Mouse (Mus musculus): ENCODE measurements around the gene Psmd14. TPM values are rescaled to one million over a fixed set of nuclear protein-coding genes. Genes with fewer than 3 reads are reported as not detected.

The Psmd14 gene
- polyA plus RNA-seq, 1 experiment from 2014 or later = 215 TPM

DNA sequence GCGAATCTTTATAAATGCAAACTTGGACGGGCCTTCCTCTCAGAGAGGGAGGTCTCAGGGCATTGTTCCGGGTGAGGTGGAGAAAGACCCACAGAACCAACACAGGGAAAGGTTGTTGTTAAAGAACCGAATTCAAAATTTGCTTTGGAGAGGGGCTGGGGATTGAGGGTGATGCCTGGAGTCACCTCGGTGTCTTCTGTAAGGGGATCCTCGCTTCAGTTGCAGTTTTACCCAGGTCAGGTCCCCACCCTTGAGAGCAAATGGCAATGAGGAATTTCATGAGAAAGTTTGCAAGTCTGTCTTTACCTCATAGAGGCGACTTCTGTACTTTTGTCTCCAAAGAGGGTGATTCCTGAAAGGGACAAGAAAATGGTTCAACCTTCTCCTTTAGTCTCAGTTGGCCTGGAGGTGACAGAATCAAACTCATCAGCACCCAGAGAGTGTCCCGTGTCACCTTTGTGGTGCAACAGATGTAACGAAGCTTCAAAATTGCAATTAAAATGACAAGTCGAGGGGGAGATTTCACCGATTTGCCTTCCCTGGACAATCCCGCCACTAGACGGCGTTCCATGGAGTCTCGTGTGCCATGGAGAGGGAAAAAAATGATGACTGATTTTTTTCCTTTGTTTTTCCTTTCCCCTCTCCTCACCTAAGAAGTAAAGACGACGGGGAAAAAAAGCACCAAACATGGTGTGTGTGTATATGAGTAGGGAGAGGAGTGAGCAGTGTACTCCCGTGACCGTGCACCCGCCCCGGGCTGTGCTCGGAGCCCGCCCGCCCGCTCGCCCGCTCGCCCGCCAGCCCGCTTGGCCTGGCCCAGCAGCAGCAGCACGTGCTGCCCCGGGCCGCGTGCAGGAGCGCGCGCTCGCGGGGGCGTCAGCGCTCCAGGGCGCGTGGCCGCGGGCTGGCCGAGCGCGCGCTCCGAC, 103.3 kb downstream of the Psmd14 start:
- peaks cover 58% of the 10 kb centered on the region for H3K27me3 ChIP-seq (ENCODE audit: control insufficient read depth, insufficient read depth, low read length)
- H3K9ac ChIP-seq = peak overlapping the region; percentile 73
- ATAC-seq (ENCODE audit: low FRiP score) = peak; percentile 84
- H3K27ac ChIP-seq = 0 out of 2 replicates have a peak overlapping the region, but pooled peaks have one; percentile 84
- peak overlapping the region; percentile 43 for H3K4me3 ChIP-seq (replicated peaks; ENCODE audit: low read length)
- no peaks in the 10 kb centered on the region for H3K36me3 ChIP-seq (replicated peaks; ENCODE audit: control insufficient read depth, insufficient read depth)
- peak; percentile 77 for DNase-seq (ENCODE audit: low spot score)
- 1% methylated on average over 48 of the region's 50 CpGs for WGBS
- H3K9me3 ChIP-seq (ENCODE audit: control insufficient read depth, low read length) = 0 out of 2 replicates have a peak, but pooled peaks cover 7% of the 10 kb centered on the region
- peaks cover 14% of the 10 kb centered on the region; the same call in 1 of the 2 replicates for H3K4me1 ChIP-seq (replicated peaks; ENCODE audit: control insufficient read depth, insufficient read depth, low read length)
- peak overlapping the region; percentile 77 for H3K4me2 ChIP-seq (replicated peaks)

DNA sequence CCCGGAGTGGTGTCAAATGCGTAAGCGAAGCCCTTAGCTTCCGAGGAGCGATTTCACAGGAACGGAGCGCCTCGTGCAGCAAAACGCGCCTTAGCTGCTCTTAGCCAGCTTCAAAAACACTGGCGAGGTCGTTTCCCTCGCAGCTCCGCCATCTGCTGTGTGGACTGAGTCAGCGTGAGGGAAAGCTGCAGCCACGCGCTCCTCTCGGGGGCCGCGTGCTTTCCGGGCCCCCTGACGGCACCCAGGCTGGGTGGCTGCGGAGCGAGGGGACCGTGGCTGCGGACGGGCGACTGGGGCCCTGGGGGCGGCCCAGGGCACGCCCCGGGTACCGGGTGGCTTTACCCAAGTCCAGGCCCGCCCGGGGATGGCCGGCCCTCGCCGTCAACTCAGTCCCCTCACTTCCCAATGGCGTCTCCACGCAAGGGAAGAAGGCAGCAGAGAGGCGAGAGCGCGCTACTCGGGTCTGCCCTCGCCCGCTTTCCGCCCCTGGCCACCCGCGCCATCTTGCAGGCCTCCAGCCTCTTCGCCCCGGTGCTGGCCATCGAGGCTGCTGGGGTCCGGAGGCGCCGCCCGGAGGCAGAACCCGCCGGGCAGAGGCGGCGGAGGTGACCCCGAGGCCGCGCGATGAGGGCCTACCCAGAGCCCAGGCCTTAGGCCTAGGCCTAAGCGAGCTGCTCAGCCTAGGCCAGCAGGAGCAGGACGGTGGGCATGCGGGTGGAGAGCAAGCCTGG, 104.3 kb downstream of the Psmd14 start:
- WGBS = 4% methylated on average over 61 of the region's 66 CpGs
- no peaks in the 10 kb centered on the region for H3K36me3 ChIP-seq (replicated peaks; ENCODE audit: control insufficient read depth, insufficient read depth)
- DNase-seq (ENCODE audit: low spot score) (peak; percentile 68), ATAC-seq (ENCODE audit: low FRiP score) (peak; percentile 80)
- H3K4me1 ChIP-seq (replicated peaks; ENCODE audit: control insufficient read depth, insufficient read depth, low read length) = peaks cover 14% of the 10 kb centered on the region; the same call in 1 of the 2 replicates
- H3K27me3 ChIP-seq (ENCODE audit: control insufficient read depth, insufficient read depth, low read length) = peaks cover 54% of the 10 kb centered on the region
- peak overlapping the region; percentile 73 for H3K9ac ChIP-seq
- peak overlapping the region; percentile 77 for H3K4me2 ChIP-seq (replicated peaks)
- H3K9me3 ChIP-seq (ENCODE audit: control insufficient read depth, low read length) = no peaks in the 10 kb centered on the region
- H3K4me3 ChIP-seq (replicated peaks; ENCODE audit: low read length) = peak overlapping the region; percentile 43
- peak overlapping the region; percentile 84 for H3K27ac ChIP-seq

DNA sequence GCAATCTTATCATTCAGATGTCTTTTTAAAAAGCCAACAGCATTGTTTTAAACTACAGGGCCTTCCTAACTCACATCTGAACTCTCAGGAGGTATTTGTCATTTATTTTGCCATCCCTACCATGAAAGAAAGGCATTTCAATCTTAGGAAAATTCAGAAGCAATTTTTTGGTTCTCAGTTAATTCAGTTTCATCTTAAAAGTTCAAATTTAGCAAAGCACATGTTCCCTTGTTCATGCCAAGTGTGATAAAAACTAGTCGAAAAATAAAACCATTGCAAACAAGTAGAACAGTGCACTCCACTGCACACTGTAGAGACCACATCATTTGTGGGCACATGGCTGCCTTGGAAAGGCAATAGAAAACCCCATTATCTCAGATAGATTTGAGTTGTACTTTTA, 106.7 kb downstream of the Psmd14 start:
- DNase-seq (ENCODE audit: low spot score) = no peak
- peaks cover 31% of the 10 kb centered on the region for H3K27me3 ChIP-seq (ENCODE audit: control insufficient read depth, insufficient read depth, low read length)
- no peaks in the 10 kb centered on the region for H3K36me3 ChIP-seq (replicated peaks; ENCODE audit: control insufficient read depth, insufficient read depth)
- no peak overlapping the region for H3K9ac ChIP-seq
- 0 out of 2 replicates have a peak, but pooled peaks cover 4% of the 10 kb centered on the region for H3K4me1 ChIP-seq (replicated peaks; ENCODE audit: control insufficient read depth, insufficient read depth, low read length)
- no peak for ATAC-seq (ENCODE audit: low FRiP score)
- no peaks in the 10 kb centered on the region for H3K9me3 ChIP-seq (ENCODE audit: control insufficient read depth, low read length)
- no peak overlapping the region for H3K4me2 ChIP-seq (replicated peaks)
- 83% methylated on average over 1 of the region's 1 CpGs for WGBS
- no peak overlapping the region for H3K4me3 ChIP-seq (replicated peaks; ENCODE audit: low read length)
- no peak overlapping the region for H3K27ac ChIP-seq

DNA sequence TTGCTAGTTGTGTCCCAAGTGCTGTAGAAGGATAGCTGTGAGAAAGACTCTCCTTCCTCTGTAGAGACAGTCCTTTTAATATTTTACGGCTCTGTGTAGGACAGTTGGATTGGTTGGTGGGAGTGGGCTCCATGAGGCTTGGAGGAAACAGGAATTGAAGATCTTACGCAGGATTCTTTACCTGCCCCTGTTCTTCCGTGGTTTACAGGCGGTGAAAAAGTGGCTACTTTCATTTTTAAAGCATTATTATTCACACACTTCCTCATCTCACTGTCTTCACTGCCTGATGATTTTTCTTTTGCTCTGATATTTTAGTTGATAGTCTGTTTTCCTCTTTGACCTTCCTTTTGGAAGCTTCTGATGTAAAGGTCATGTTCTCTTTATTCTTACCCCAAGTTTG, 108.7 kb downstream of the Psmd14 start:
- no peak overlapping the region for H3K4me2 ChIP-seq (replicated peaks)
- DNase-seq (ENCODE audit: low spot score) (no peak), ATAC-seq (ENCODE audit: low FRiP score) (no peak)
- no peak overlapping the region for H3K4me3 ChIP-seq (replicated peaks; ENCODE audit: low read length)
- H3K27me3 ChIP-seq (ENCODE audit: control insufficient read depth, insufficient read depth, low read length) = peaks cover 13% of the 10 kb centered on the region; the same call in 1 of the 2 replicates
- no peak overlapping the region for H3K27ac ChIP-seq
- H3K4me1 ChIP-seq (replicated peaks; ENCODE audit: control insufficient read depth, insufficient read depth, low read length) = 0 out of 2 replicates have a peak, but pooled peaks cover 4% of the 10 kb centered on the region
- no peaks in the 10 kb centered on the region for H3K9me3 ChIP-seq (ENCODE audit: control insufficient read depth, low read length)
- H3K36me3 ChIP-seq (replicated peaks; ENCODE audit: control insufficient read depth, insufficient read depth) = no peaks in the 10 kb centered on the region
- 80% methylated on average over 4 of the region's 4 CpGs for WGBS
- H3K9ac ChIP-seq = no peak overlapping the region

DNA sequence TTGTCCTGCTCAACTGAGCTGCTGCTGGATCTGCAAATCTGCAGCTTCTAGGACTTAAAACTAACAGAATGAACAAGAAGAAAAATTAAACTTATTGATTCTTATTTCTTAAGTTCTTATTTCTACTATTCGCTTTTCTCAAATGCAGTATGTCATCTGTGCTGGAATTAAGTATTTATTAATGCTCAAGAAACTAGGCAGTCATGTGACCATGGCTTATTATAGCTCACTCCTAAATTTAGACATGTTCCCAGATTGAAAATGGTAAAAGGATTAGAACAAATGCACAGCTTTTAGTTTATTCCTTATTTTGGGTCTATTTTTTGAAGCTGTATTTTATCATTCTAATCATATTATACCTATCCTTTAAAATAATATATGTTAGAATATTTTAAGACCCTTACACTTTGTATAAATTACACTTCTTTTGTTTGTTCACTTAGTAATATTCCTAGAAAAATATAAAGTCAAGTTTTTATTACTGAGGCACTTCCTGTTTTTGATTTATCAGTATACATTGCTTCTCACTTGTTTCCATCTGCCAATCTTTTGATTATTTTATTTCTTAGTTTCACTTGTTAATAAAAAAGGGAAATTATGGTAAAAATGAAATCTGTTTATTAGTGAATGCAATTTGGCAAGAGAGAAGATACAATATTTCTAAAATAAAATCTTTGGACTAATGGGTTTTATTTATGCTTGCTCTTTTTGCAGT, 112.1 kb downstream of the Psmd14 start:
- ATAC-seq (ENCODE audit: low FRiP score) = no peak

DNA sequence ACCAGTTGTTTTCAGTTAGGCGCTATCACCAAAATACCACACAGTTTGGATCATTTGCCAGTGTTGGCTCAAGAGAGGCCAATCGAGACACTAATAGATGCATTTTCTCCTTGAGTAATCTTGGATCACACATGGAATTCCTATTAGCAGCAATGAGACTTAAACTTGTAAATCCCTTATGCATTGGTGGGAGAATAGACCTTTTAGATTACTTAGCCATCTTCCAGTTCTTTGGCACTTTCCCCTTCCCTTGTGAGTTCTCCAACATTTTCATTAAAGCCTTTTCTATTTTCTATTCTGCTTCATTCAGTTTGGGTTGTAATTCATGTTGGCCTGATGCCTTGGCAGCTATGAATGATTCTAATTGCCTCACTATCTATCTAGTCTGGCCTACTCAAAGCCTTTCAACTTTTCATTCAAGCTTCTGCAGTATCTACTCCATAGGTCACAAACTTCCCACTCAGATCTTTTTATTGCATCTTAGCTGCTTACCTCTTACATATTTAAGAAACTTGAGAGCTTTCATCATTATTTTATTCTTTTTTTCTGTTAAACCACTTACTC, 125.8 kb downstream of the Psmd14 start:
- Histone ChIP-seq H3K9me3 (ENCODE audit: control insufficient read depth, low read length) (no peaks in the 10 kb centered on the region), H3K36me3 (replicated peaks; ENCODE audit: control insufficient read depth, insufficient read depth) (no peaks in the 10 kb centered on the region), H3K27ac (no peak overlapping the region), H3K4me2 (replicated peaks) (no peak overlapping the region), H3K4me3 (replicated peaks; ENCODE audit: low read length) (no peak overlapping the region), H3K27me3 (ENCODE audit: control insufficient read depth, insufficient read depth, low read length) (no peaks in the 10 kb centered on the region), H3K4me1 (replicated peaks; ENCODE audit: control insufficient read depth, insufficient read depth, low read length) (no peaks in the 10 kb centered on the region), H3K9ac (no peak overlapping the region)
- ATAC-seq (ENCODE audit: low FRiP score) (no peak), DNase-seq (ENCODE audit: low spot score) (no peak)
- WGBS = 81% methylated on average over 2 of the region's 2 CpGs

More for the DNA sequence above, 112.1 kb downstream of the Psmd14 start:
- Histone ChIP-seq H3K36me3 (replicated peaks; ENCODE audit: control insufficient read depth, insufficient read depth) (no peaks in the 10 kb centered on the region), H3K9me3 (ENCODE audit: control insufficient read depth, low read length) (no peaks in the 10 kb centered on the region), H3K27ac (no peak overlapping the region), H3K27me3 (ENCODE audit: control insufficient read depth, insufficient read depth, low read length) (0 out of 2 replicates have a peak, but pooled peaks cover 5% of the 10 kb centered on the region), H3K4me2 (replicated peaks) (no peak overlapping the region), H3K4me3 (replicated peaks; ENCODE audit: low read length) (no peak overlapping the region), H3K4me1 (replicated peaks; ENCODE audit: control insufficient read depth, insufficient read depth, low read length) (no peaks in the 10 kb centered on the region), H3K9ac (no peak overlapping the region)
- 86% methylated on average over 1 of the region's 1 CpGs for WGBS
- no peak for DNase-seq (ENCODE audit: low spot score)

Small RNA genes lying within 50 kb of the gene (microRNA-seq; reads per million reads assigned to microRNA genes)
- gene Gm22403 = not detected

Other genes starting within 250 kb of the Psmd14 start
- 28.4 and 31.4 TPM in 2 replicates for gene Tank, start 133.1 kb upstream of the Psmd14 start, polyA plus RNA-seq (2014; fragmentation: Nextera tagmentation; extraction: Ambion mirVana)
- gene Tbr1, start 91.2 kb downstream of the Psmd14 start, polyA plus RNA-seq (2014; fragmentation: Nextera tagmentation; extraction: Ambion mirVana) = 0.24 and 0.56 TPM in 2 replicates

Data from hindbrain, embryonic 14.5 days (tissue).